Mouse (Mus musculus) liver, adult 2 months (tissue): ENCODE data around the gene Fbxo48.

Source experiments
- CTCF ChIP-seq: fragments of 200-500 bp; IDR thresholded peaks from 2 replicates; pipeline ENCODE4 v1.5.1; 2011; ENCODE audit warnings: low read depth, low read length, control low read depth
- POLR2A ChIP-seq: fragments of 200-500 bp; IDR thresholded peaks from 2 replicates; pipeline ENCODE4 v1.6.1; 2011; ENCODE audit warnings: low read length, control low read depth; ENCODE audit not compliant: insufficient read depth; ENCODE audit errors: extremely low read depth

DNA sequence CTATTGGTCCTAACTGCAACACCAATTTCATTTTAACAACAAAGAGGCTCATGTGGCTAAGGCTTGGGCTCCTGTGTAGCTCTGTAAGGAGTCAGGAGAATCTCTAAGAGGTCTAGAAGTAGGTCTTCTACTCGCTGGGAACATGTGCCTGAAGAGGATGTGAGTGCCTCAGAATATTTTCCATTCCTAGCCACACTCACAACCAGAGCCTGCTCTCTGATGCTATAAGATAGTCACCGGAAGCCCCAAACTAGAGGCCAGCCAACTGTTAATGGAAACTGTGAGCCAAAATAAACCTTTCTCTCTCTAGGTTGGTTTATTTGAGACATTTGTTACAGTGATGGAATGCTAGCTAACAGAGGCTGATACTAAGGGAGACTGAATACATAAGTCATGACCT lies 26.4 kb downstream of the Fbxo48 start:
- TF ChIP-seq POLR2A (no peak), CTCF (no peak)
